Mouse (Mus musculus): Measurements from ENCODE around the gene Naa25. TPM values are rescaled to one million over a fixed set of nuclear protein-coding genes. Genes with fewer than 3 reads are reported as not detected.
A peak's percentile ranks its signal among the peaks of the same experiment; 100 is the strongest.

Naa25 gene
- total RNA-seq, 2 experiments from 2014 or later: 35.8 to 42.1 TPM

GRCm38 (mm10) chr5:121392667-121393380 is 4.9 kb upstream of the Naa25 start:
- DNase-seq: peak; percentile 43 to 54

DNA sequence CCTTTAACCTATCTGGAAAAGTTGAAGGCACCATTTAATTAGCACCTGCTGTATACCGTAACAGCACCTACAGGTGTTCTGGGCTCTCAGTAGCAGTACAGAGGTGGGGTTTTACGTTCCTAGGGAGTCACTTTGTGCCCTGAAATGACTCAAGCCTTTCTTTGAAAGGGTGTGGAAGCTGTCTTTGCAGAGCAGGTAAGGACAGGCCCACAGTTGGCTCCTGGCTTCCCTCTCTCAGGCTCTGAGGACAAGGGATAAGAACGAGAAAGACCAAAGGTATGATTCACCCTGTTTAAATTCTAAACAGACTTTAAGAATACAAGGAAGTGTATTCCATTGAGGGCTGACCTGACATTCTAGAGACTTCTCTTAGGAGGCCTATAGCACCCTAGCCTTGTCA is 4.3 kb upstream of the Naa25 start:
- DNase-seq: no peak

GRCm38 (mm10) chr5:121395621-121396020 is 2.1 kb upstream of the Naa25 start:
- DNase-seq: no peak

DNA sequence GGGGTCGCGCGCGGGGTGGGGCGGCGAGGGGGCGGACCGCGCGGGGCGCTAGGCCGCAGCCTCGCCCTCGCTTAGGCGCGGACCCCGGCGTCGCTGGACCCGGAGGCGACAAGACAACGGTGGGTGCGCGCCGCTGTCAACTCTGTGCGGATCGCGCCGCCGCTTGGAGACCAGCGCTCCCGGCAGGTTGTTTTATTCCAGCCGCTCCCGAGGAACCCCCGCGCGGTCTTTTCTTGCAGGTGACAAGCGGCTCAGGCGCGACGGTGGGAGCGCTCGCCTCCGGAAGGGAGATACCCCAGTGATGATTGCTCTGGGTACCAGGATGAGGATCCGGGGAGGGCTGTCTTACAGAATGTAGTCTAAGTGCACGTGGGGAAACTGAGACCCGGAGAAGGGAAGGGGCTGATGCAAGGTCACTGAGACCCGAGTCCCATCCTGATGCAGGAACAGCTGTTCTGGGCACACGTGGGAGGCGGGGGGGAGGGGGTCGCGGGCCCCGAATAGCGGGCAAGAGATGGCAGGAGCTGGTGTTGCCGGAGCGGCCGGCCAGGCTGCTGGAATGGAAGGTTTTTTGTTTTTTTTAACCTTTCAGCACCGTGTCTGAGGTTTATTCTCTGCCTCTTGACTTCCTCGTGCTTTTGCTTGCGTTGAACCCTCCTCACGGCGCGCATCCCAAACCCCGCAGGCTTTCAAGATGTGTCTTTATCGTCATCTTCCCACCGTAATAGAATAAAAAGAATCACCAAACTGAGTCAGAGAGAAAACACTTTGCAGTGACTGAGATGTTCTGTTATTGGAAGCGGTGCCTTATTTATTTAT is 619 bp downstream of the Naa25 start:
- DNase-seq: no peak

GRCm38 (mm10) chr5:121398965-121399462 is 1.3 kb downstream of the Naa25 start:
- DNase-seq: no peak

DNA sequence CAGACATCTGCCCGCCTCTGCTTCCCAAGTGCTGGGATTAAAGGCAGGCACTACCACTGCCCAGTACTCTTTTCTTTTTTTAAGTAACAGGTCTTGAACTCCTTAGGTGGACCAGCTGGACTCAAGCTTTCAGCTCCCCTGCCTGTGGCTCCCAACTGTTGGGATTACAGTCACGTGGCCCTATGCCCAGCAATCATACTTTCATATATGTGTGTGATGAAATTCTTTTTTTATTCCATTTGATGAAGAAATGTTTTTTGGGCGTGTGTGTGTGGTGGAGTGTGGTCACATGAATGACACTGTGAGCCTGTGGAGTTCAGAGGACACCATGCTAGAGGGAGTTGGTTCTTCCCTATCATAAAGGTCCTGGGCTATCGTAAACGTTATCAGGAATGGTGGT is 1.8 kb downstream of the Naa25 start:
- DNase-seq: no peak

DNA sequence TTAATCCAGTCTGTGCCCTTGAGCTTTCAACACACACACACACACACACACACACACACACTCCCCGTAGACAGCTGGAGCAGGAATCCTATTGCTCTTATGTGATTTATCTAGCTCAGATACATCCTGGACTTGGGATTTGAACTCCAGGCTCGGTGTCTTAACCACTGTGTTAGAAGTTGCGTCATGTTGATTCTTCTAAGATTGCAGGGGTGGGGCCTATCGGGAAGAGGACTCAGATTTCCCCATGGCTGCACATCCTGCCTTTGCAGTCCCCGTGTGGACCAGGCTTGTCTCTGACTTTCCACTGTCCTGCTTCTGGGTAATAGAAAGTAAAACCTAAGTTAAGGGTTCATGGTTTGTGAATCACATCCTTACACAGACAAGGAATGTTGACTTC is 2.3 kb downstream of the Naa25 start:
- DNase-seq: no peak

- DNase-seq: no peak
Measured at GRCm38 (mm10) chr5:121400849-121401248, 3.1 kb downstream of the Naa25 start.

DNA sequence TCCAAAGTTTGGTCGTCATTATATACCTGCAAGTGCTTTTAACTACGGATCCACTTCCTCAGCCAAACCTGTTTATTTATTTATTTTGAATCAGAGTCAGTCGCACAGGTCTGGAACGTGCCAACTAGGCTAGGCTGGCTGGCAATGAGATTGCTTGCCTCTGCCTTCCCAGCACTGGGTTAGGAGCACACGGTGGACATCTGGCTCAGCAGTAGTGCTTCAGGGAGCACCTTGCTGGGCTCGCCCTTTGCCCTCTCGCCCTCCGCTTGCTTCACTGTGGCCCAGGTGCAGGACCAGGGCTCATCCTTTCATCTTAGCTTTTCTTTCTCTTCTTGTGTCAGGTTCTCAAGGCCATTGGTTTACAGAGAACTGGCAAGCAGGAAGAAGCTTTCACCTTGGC is 10.1 kb downstream of the Naa25 start:
- DNase-seq: peak in 1 of 2 experiments; percentile 39

DNA sequence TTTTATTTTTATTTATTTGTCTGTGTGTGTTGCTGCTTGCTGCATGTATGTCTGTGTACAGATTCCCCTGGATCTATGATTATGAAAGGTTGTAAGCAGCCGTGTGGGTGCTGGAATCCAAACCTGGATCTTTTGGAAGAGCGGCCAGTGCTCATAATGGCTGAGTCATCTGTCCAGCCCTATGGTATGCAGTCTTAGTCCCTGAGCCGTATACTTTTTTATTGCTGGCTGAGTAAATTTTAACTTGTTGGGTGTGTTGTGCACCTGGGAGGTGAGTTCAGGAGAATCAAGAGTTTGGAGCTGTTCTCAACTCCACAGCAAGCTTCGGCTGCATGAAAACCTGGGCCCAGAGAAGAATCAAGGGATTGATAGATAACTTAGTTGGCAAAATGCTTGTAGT is 13.2 kb downstream of the Naa25 start:
- no peak for DNase-seq

DNA sequence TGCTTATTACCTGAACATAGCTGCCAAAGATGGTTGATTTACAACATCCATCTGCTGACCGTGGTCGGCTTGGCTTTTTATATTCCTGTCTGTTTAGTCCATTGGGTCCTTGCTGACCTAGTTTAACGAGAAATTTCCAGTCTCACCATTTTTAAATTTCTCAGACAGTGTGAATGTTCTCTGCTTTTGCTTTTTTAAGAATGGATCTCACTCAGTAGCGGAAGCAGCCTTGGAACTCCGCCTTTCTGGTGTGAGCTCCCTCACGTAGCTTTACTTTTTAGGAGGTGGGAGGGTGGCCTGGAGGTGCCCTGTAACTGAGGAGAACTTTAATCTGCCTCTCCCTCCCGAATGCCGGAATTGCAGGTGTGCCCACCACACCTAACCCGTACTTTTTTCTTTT is 23.0 kb downstream of the Naa25 start:
- DNase-seq: no peak

GRCm38 (mm10) chr5:121422787-121423186 is 25.1 kb downstream of the Naa25 start:
- no peak for DNase-seq

GRCm38 (mm10) chr5:121423297-121423696 is 25.6 kb downstream of the Naa25 start:
- no peak for DNase-seq

GRCm38 (mm10) chr5:121428954-121429353 is 31.2 kb downstream of the Naa25 start:
- DNase-seq: no peak

- peak; percentile 70 to 79 for DNase-seq
Measured at GRCm38 (mm10) chr5:121438131-121438530, 40.4 kb downstream of the Naa25 start.

- DNase-seq: no peak
Measured at GRCm38 (mm10) chr5:121438756-121439155, 41.0 kb downstream of the Naa25 start.

DNA sequence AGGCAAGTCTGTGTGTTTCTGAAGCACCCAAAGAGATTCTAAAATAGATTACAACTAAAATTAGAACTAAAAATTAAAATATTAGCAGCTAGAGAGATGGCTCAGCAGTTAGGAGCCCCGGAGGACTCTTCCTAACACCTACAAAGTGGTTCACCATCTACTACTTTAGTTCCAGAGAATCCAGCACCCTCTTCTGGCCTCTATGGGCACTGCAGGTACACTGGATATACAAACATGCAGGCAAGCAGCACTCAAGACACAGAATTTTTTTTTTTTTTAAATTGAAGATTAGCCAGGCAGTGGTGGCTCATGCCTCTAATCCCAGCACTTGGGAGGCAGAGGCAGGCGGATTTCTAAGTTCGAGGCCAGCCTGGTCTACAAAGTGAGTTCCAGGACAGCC is 45.8 kb downstream of the Naa25 start:
- peak; percentile 44 to 52 for DNase-seq

GRCm38 (mm10) chr5:121444870-121445269 is 47.1 kb downstream of the Naa25 start:
- DNase-seq: no peak

DNA sequence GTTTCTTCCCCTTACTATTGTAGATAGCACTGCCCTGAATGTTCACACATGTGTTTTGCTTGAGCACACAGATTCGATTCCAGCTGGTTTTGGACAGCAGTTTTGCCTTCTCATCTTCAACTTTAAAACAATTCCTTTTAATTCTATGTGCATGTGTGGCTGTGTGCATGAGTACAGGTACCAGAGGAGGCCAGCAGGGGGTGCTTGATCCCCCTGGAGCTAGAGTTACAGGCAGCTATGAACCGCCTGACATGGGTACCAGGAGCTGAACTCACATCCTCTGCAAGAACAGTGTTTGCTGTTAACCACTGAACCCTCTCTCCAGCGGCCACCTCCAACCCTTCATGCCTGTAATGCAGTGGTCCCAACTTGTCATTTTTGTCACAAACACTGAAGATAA is 50.7 kb downstream of the Naa25 start:
- DNase-seq: peak in 1 of 2 experiments; percentile 27

- peak; percentile 41 to 70 for DNase-seq
Measured at GRCm38 (mm10) chr5:121449976-121450375, 52.2 kb downstream of the Naa25 start.

DNA sequence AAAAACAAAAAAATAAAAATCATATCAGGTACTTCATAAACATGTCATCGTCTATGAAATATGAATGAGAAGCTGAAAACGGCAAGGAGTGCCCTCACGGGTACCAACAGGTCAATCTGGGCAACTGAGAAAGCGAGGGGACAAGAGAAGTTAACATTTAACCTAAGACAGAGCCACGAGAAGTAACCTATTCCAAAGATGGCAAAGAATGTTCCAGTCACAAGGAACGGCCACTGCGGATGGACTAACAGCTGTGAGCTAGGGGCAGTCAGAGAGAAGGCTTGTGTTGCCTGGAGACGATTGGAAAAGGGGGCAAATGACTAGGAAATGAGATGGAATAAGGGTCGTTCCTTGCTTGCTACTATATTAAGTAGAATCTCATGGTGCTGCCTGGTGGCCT is 52.7 kb downstream of the Naa25 start:
- no peak for DNase-seq

DNA sequence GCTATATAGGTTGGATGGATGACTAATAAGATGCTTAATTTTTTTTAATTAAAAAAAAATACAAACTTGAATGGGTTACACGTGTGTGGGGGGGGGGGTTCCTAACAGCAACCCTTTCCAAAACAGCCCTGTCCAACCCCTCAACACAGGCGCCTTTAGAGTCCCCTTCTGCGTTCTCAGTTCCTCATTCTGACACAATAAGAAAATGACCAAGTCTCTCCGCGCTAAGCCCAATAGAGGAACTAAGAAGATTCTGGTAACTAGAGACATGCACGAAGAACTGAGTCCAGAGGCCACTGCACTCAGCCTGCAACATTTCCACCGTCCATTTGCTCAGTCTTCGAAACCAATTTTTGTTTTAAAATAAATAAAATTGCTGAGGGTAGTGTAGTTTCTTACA is 53.5 kb downstream of the Naa25 start:
- DNase-seq: no peak

DNA sequence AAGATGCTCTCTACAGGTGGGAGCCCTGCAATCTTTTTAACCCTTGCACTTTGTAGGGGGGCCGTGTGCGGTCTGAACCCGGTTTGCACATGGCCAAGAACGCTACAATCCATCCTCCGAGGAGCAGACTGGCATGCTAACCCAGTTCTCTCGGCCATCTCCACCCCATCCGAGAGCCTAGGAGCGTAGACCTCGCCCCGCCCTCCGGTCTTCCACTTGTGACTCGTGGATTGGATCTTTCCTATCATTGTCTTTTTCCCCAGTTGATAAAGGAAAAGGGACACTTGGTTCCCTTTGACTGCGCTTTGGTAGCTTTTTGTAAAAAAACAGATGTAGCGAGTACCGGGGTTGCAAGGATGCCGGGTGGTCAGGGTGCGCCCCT is 53.9 kb downstream of the Naa25 start, which contains the start of gene Tmem116:
TSS of gene Tmem116 (plus strand) at position 250 of the 382 bp plus-strand sequence.
- DNase-seq: peak; percentile 56 to 70

Measured in adrenal gland, postnatal 36 days (tissue).